Mouse (Mus musculus): ENCODE results near the gene Lrrc74a.

- TF ChIP-seq TAL1 (IDR thresholded peaks at IDR 0.05; ENCODE audit: low read length) = no peak
- no peak for TF ChIP-seq GATA1 (IDR thresholded peaks at IDR 0.05; ENCODE audit: low read length)
Observed at GRCm38 (mm10) chr12:86698537-86698936, 35.6 kb upstream of the Lrrc74a start.
